13 mouse cellular contexts compared by ENCODE assay signal in genomic region chr8:120602672-120603071, GRCm38 (mm10). TPM values are rescaled to one million over a fixed set of nuclear protein-coding genes. Genes with fewer than 3 reads are reported as not detected.
DNase-seq lines count a peak whose midpoint lies in the region; ATAC-seq and TF ChIP-seq lines count a peak whose summit lies in the region.
"Had no signal": no experiment of that assay in that cellular context is flagged by ENCODE, and none has a peak within 500 bp of the region (broad histone marks: within the 10 kb centered on the region; RNA-seq: fewer than 3 reads in every experiment).

No protein-coding gene starts in this region.

- no peak overlapping the region for H3K9ac ChIP-seq in kidney, embryonic 14.5 days (ENCODE audit: low read depth, low read length)
- H3K9ac ChIP-seq in hindbrain, postnatal 0 days (replicated peaks; ENCODE audit: low read length): no peak overlapping the region
- H3K9ac ChIP-seq in neural tube, embryonic 12.5 days: peak overlapping the region; percentile 33; the same call in 1 of the 2 replicates

- 0 out of 2 replicates have a peak, but pooled peaks cover 2% of the 10 kb centered on the region for H3K9me3 ChIP-seq in kidney, embryonic 14.5 days (ENCODE audit: control insufficient read depth, low read length)
- H3K9me3 ChIP-seq in forebrain, embryonic 10.5 days: peaks cover 6% of the 10 kb centered on the region; the same call in 1 of the 2 replicates
- no peaks in the 10 kb centered on the region for H3K9me3 ChIP-seq in hindbrain, postnatal 0 days (ENCODE audit: low read length)
- H3K9me3 ChIP-seq in neural tube, embryonic 12.5 days: 0 out of 2 replicates have a peak, but pooled peaks cover 4% of the 10 kb centered on the region

- TF ChIP-seq CTCF in hindbrain, postnatal 0 days (IDR thresholded peaks at IDR 0.05; ENCODE audit: low read depth): no peak

- WGBS in kidney, embryonic 14.5 days: 28% methylated on average over 6 of the region's 6 CpGs
- 42% methylated on average over 6 of the region's 6 CpGs for WGBS in forebrain, embryonic 10.5 days
- 37% methylated on average over 6 of the region's 6 CpGs for WGBS in hindbrain, postnatal 0 days
- 41% methylated on average over 6 of the region's 6 CpGs for WGBS in neural tube, embryonic 12.5 days

- H3K36me3 ChIP-seq in kidney, embryonic 14.5 days (ENCODE audit: control insufficient read depth, insufficient read depth, low read length): no peaks in the 10 kb centered on the region
- no peaks in the 10 kb centered on the region for H3K36me3 ChIP-seq in forebrain, embryonic 10.5 days (replicated peaks)
- H3K36me3 ChIP-seq in hindbrain, postnatal 0 days (ENCODE audit: insufficient read depth, low read length): no peaks in the 10 kb centered on the region
- H3K36me3 ChIP-seq in neural tube, embryonic 12.5 days: no peaks in the 10 kb centered on the region

- peaks cover 6% of the 10 kb centered on the region for H3K4me1 ChIP-seq in kidney, embryonic 14.5 days (ENCODE audit: control insufficient read depth, insufficient read depth, low read length)
- peaks cover 28% of the 10 kb centered on the region for H3K4me1 ChIP-seq in forebrain, embryonic 10.5 days
- no peaks in the 10 kb centered on the region; the same call in 1 of the 2 replicates for H3K4me1 ChIP-seq in hindbrain, postnatal 0 days (ENCODE audit: insufficient read depth, low read length)
- H3K4me1 ChIP-seq in neural tube, embryonic 12.5 days: peaks cover 22% of the 10 kb centered on the region

- H3K4me2 ChIP-seq in kidney, embryonic 14.5 days (replicated peaks; ENCODE audit: low read depth, low read length): no peak overlapping the region
- H3K4me2 ChIP-seq in hindbrain, postnatal 0 days (ENCODE audit: low read depth, low read length): no peak overlapping the region
- H3K4me2 ChIP-seq in neural tube, embryonic 12.5 days (replicated peaks): 0 out of 2 replicates have a peak overlapping the region, but pooled peaks have one; percentile 5
- H3K4me2 ChIP-seq: heart, embryonic 11.5 days had no signal

- no peak overlapping the region for H3K27ac ChIP-seq in kidney, embryonic 14.5 days (ENCODE audit: low read depth, low read length)
- peak overlapping the region; percentile 32 for H3K27ac ChIP-seq in forebrain, embryonic 10.5 days
- H3K27ac ChIP-seq in hindbrain, postnatal 0 days: no peak overlapping the region
- peak overlapping the region; percentile 20; the same call in 1 of the 2 replicates for H3K27ac ChIP-seq in neural tube, embryonic 12.5 days

- H3K4me3 ChIP-seq in kidney, embryonic 14.5 days (ENCODE audit: low read length): no peak overlapping the region
- H3K4me3 ChIP-seq in forebrain, embryonic 10.5 days: no peak overlapping the region
- H3K4me3 ChIP-seq in hindbrain, postnatal 0 days (ENCODE audit: low read length): no peak overlapping the region
- no peak overlapping the region for H3K4me3 ChIP-seq in neural tube, embryonic 12.5 days
- H3K4me3 ChIP-seq: erythroblast, embryonic 14.5 days had no signal

- H3K27me3 ChIP-seq in kidney, embryonic 14.5 days (ENCODE audit: control insufficient read depth, insufficient read depth, low read length): no peaks in the 10 kb centered on the region; the same call in 1 of the 2 replicates
- peaks cover 18% of the 10 kb centered on the region for H3K27me3 ChIP-seq in forebrain, embryonic 10.5 days (ENCODE audit: poor library complexity, severe bottlenecking)
- H3K27me3 ChIP-seq in hindbrain, postnatal 0 days (ENCODE audit: insufficient read depth, low read length): no peaks in the 10 kb centered on the region
- H3K27me3 ChIP-seq in neural tube, embryonic 12.5 days (replicated peaks): no peaks in the 10 kb centered on the region
- H3K27me3 ChIP-seq: Patski had no signal

- no peak for DNase-seq in kidney, postnatal 36 days
- no peak for DNase-seq in forebrain, embryonic 10.5 days (ENCODE audit: extremely low spot score, low spot score)
- peak; percentile 43 for DNase-seq in hindbrain, postnatal 0 days (ENCODE audit: low spot score)
- no peak for DNase-seq in spleen, postnatal 10 days (ENCODE audit: low spot score in 2 of 2)
- DNase-seq in cerebellum, postnatal 25 days: no peak
- no peak for DNase-seq in layer of hippocampus, postnatal 10 days (ENCODE audit: low spot score in 2 of 2)
- DNase-seq: kidney, adult 11 months; lung, postnatal 14 days had no signal

- peak; percentile 53 for ATAC-seq in kidney, embryonic 14.5 days (ENCODE audit: low FRiP score, low TSS enrichment)
- ATAC-seq in hindbrain, postnatal 0 days: 0 out of 2 replicates have a peak, but pooled peaks have one; percentile 48
- ATAC-seq in neural tube, embryonic 12.5 days (ENCODE audit: low FRiP score, low read depth): peak; percentile 34; the same call in 1 of the 2 replicates
- ATAC-seq: Patski had no signal

RNA-seq across cellular contexts. Expression of gene Gins2, which starts 13.6 kb away (rescaled TPM):
- polyA plus RNA-seq in kidney, embryonic 14.5 days (2014; fragmentation: Nextera tagmentation; extraction: Ambion mirVana): 118 and 145 TPM in 2 replicates
- polyA plus RNA-seq in forebrain, embryonic 10.5 days (2016; fragmentation: Nextera tagmentation; extraction: Ambion mirVana): 154 and 158 TPM in 2 replicates
- total RNA-seq in hindbrain, postnatal 0 days (2014; rRNA removed): 2.8 and 12.3 TPM in 2 replicates
- 17.2 and 20.6 TPM in 2 replicates for polyA plus RNA-seq in hindbrain, postnatal 0 days (2015; fragmentation: Nextera tagmentation; extraction: Ambion mirVana)
- 53.4 and 54.7 TPM in 2 replicates for polyA plus RNA-seq in neural tube, embryonic 12.5 days (2016; fragmentation: Nextera tagmentation; extraction: Ambion mirVana)
- 1 to 10 TPM; 2.5 to 4.2 TPM for total RNA-seq in layer of hippocampus, postnatal 10 days (2021)

RNA-seq across cellular contexts. Expression of gene 1190005I06Rik, which starts 44.8 kb away (rescaled TPM):
- polyA plus RNA-seq in kidney, embryonic 14.5 days (2014; fragmentation: Nextera tagmentation; extraction: Ambion mirVana): 2.0 and 2.6 TPM in 2 replicates
- 2.3 and 2.8 TPM in 2 replicates for polyA plus RNA-seq in forebrain, embryonic 10.5 days (2016; fragmentation: Nextera tagmentation; extraction: Ambion mirVana)
- total RNA-seq in hindbrain, postnatal 0 days (2014; rRNA removed): 12.3 and 26.5 TPM in 2 replicates
- 17.3 and 20.6 TPM in 2 replicates for polyA plus RNA-seq in hindbrain, postnatal 0 days (2015; fragmentation: Nextera tagmentation; extraction: Ambion mirVana)
- 4.0 and 6.3 TPM in 2 replicates for polyA plus RNA-seq in neural tube, embryonic 12.5 days (2016; fragmentation: Nextera tagmentation; extraction: Ambion mirVana)
- 10 to 100 TPM in 1 of 2 experiments, 1 to 10 TPM in 1; 9.0 to 13.1 TPM for total RNA-seq in layer of hippocampus, postnatal 10 days (2021)

Comparison
In these comparisons a context has a peak if more than half of its experiments do, and no peak if none do; other contexts are left out.
1. H3K27ac ChIP-seq: peak in forebrain, embryonic 10.5 days (single experiment) and neural tube, embryonic 12.5 days (single experiment); none in kidney, embryonic 14.5 days (single experiment) and hindbrain, postnatal 0 days (single experiment).
2. Peak in every context shown above with its lines, with median percentiles within 50 percentile points of each other: ATAC-seq.